Mouse (Mus musculus): ENCODE measurements around the gene Stat5a. TPM values are rescaled to one million over a fixed set of nuclear protein-coding genes. Genes with fewer than 3 reads are reported as not detected.

The Stat5a gene
- total and polyA plus RNA-seq, 3 experiments = 27.0 to 51.2 (median 38.0) TPM

GRCm38 (mm10) chr11:100897294-100898231 is 38.4 kb downstream of the Stat5a start:
- DNase-seq = no peak

- no peak for DNase-seq
Measured at GRCm38 (mm10) chr11:100898441-100899199, 39.5 kb downstream of the Stat5a start.

- DNase-seq = no peak
Measured at GRCm38 (mm10) chr11:100904580-100905351, 45.6 kb downstream of the Stat5a start.

- DNase-seq = no peak
Measured at GRCm38 (mm10) chr11:100905929-100906328, 46.8 kb downstream of the Stat5a start.

- DNase-seq = no peak
Measured at GRCm38 (mm10) chr11:100906885-100907284, 47.7 kb downstream of the Stat5a start.

- no peak for DNase-seq
Measured at GRCm38 (mm10) chr11:100908112-100908511, 49.0 kb downstream of the Stat5a start.

GRCm38 (mm10) chr11:100908567-100908966 is 49.4 kb downstream of the Stat5a start:
- DNase-seq = no peak

- DNase-seq = no peak
Measured at GRCm38 (mm10) chr11:100912401-100913155, 53.4 kb downstream of the Stat5a start.

GRCm38 (mm10) chr11:100914415-100914814 is 55.3 kb downstream of the Stat5a start:
- DNase-seq = no peak

- no peak for DNase-seq
Measured at GRCm38 (mm10) chr11:100915063-100915462, 55.9 kb downstream of the Stat5a start.

GRCm38 (mm10) chr11:100916432-100916971 is 57.4 kb downstream of the Stat5a start:
- DNase-seq = no peak

GRCm38 (mm10) chr11:100918007-100918406 is 58.9 kb downstream of the Stat5a start:
- DNase-seq = no peak

- DNase-seq = no peak
Measured at GRCm38 (mm10) chr11:100920887-100921624, 61.9 kb downstream of the Stat5a start.

- no peak for DNase-seq
Measured at GRCm38 (mm10) chr11:100924386-100924919, 65.3 kb downstream of the Stat5a start.

- DNase-seq = no peak
Measured at GRCm38 (mm10) chr11:100927386-100927785, 68.2 kb downstream of the Stat5a start.

- DNase-seq = peak; percentile 38
Measured at GRCm38 (mm10) chr11:100930611-100931010, 71.5 kb downstream of the Stat5a start.

- DNase-seq = peak; percentile 64
Measured at GRCm38 (mm10) chr11:100931254-100931921, 72.2 kb downstream of the Stat5a start.
